Comparison of ENCODE assay signal across 9 mouse cellular contexts in genomic region chr11:119807431-119808031, GRCm38 (mm10).
DNase-seq lines count a peak whose midpoint lies in the region; ATAC-seq lines count a peak whose summit lies in the region.
"Had no signal": no experiment of that assay in that cellular context is flagged by ENCODE, and none has a peak within 500 bp of the region (broad histone marks: within the 10 kb centered on the region; RNA-seq: fewer than 3 reads in every experiment).

No protein-coding gene starts in this region.

- no peak overlapping the region for H3K4me3 ChIP-seq in midbrain, embryonic 13.5 days (replicated peaks)
- H3K4me3 ChIP-seq in midbrain, embryonic 11.5 days (ENCODE audit: low read depth, low read length), result no peak overlapping the region
- H3K4me3 ChIP-seq: heart, embryonic 12.5 days had no signal

- H3K27me3 ChIP-seq in midbrain, embryonic 13.5 days, result no peaks in the 10 kb centered on the region
- H3K27me3 ChIP-seq in midbrain, embryonic 11.5 days (ENCODE audit: control insufficient read depth, insufficient read depth, low read length), result no peaks in the 10 kb centered on the region
- H3K27me3 ChIP-seq: heart, embryonic 12.5 days had no signal

- H3K9ac ChIP-seq in midbrain, embryonic 13.5 days (replicated peaks), result no peak overlapping the region
- H3K9ac ChIP-seq in midbrain, embryonic 11.5 days (ENCODE audit: low read length), result no peak overlapping the region
- H3K9ac ChIP-seq: heart, embryonic 12.5 days; liver, embryonic 14.5 days had no signal

- 67% methylated on average over 7 of the region's 7 CpGs for WGBS in midbrain, embryonic 13.5 days
- WGBS in midbrain, embryonic 11.5 days, result 79% methylated on average over 7 of the region's 7 CpGs

- peaks cover 18% of the 10 kb centered on the region for H3K36me3 ChIP-seq in midbrain, embryonic 13.5 days
- 0 out of 2 replicates have a peak, but pooled peaks cover 3% of the 10 kb centered on the region for H3K36me3 ChIP-seq in midbrain, embryonic 11.5 days (ENCODE audit: control insufficient read depth, insufficient read depth, low read length)

- no peak for DNase-seq in midbrain, embryonic 11.5 days (ENCODE audit: low spot score, missing footprints)
- DNase-seq in lung, postnatal 14 days, result peak; percentile 42
- DNase-seq in retina, embryonic 14.5 days (ENCODE audit: low spot score), result peak; percentile 52
- DNase-seq in testis, postnatal 10 days (ENCODE audit: low spot score), result no peak
- DNase-seq in ovary, postnatal 36 days (ENCODE audit: low spot score), result no peak

- H3K27ac ChIP-seq in midbrain, embryonic 13.5 days, result peak overlapping the region; percentile 72
- H3K27ac ChIP-seq in midbrain, embryonic 11.5 days (ENCODE audit: low read depth, low read length), result no peak overlapping the region
- H3K27ac ChIP-seq: liver, embryonic 14.5 days had no signal

- no peak overlapping the region for H3K4me2 ChIP-seq in midbrain, embryonic 13.5 days (replicated peaks)
- no peak overlapping the region for H3K4me2 ChIP-seq in midbrain, embryonic 11.5 days
- H3K4me2 ChIP-seq: heart, embryonic 12.5 days had no signal

- no peak; the same call in 1 of the 2 replicates for ATAC-seq in midbrain, embryonic 13.5 days
- ATAC-seq in midbrain, embryonic 11.5 days (ENCODE audit: low FRiP score), result no peak
- peak; percentile 66 for ATAC-seq in granulocyte monocyte progenitor cell, adult 5-6 weeks (replicated peaks; ENCODE audit: poor library complexity, severe bottlenecking)

- peaks cover 21% of the 10 kb centered on the region for H3K4me1 ChIP-seq in midbrain, embryonic 13.5 days (replicated peaks)
- no peaks in the 10 kb centered on the region for H3K4me1 ChIP-seq in midbrain, embryonic 11.5 days (ENCODE audit: control insufficient read depth, insufficient read depth, low read length)

- no peaks in the 10 kb centered on the region for H3K9me3 ChIP-seq in midbrain, embryonic 13.5 days
- no peaks in the 10 kb centered on the region for H3K9me3 ChIP-seq in midbrain, embryonic 11.5 days (ENCODE audit: control insufficient read depth, low read length)
- H3K9me3 ChIP-seq: heart, embryonic 12.5 days had no signal

Comparison
In these comparisons a context has a peak if more than half of its experiments do, and no peak if none do; other contexts are left out.
1. DNase-seq: peak in lung, postnatal 14 days (single experiment) and retina, embryonic 14.5 days (single experiment); none in midbrain, embryonic 11.5 days (single experiment), testis, postnatal 10 days (single experiment) and ovary, postnatal 36 days (single experiment).